Mouse (Mus musculus) lung, adult 2 months (tissue): ENCODE data around the gene Dcn. TPM values are rescaled to one million over a fixed set of nuclear protein-coding genes. Genes with fewer than 3 reads are reported as not detected.

ENCODE experiments used
- DNase-seq: peaks from one replicate; pipeline ENCODE4 v3.0.0; 2022
- H3K4me1 ChIP-seq: fragments of 200-500 bp; 2 replicates; pipeline ENCODE4 v1.6.1; 2011; ENCODE audit warnings: low read length; ENCODE audit not compliant: control insufficient read depth, insufficient read depth
- H3K4me3 ChIP-seq: fragments of 200-500 bp; replicated peaks from 2 replicates; pipeline ENCODE3; 2011; ENCODE audit warnings: low read depth, mild to moderate bottlenecking, control low read depth, low read length; ENCODE audit errors: extremely low read depth
- CTCF ChIP-seq: fragments of 200-500 bp; IDR thresholded peaks from 2 replicates; pipeline ENCODE4 v1.5.1; 2011; ENCODE audit warnings: mild to moderate bottlenecking, low read length, control low read depth; ENCODE audit not compliant: insufficient read depth
- POLR2A ChIP-seq: fragments of 200-500 bp; IDR thresholded peaks from 2 replicates; pipeline ENCODE4 v1.6.1; 2011; ENCODE audit warnings: low read depth, mild to moderate bottlenecking, control low read depth, low read length, borderline replicate concordance; ENCODE audit errors: extremely low read depth
- WGBS: fragments of 180-500 bp; shearing (Covaris S2); methylation state at CpG from one replicate; pipeline ENCODE4 v1.1.7; 2018; 5-methylcytosine and 5-hydroxymethylcytosine counted together
- polyA plus RNA-seq: library from polyadenylated mRNA; depleted of rRNA; stranded (reverse); fragments of >200 nt; gene quantifications from 2 replicates; pipeline ENCODE4 v1.2.3, GENCODE M21; 2012

The Dcn gene
- polyA plus RNA-seq, 1 experiment = 154 TPM

GRCm38 (mm10) chr10:97475460-97475859 lies 3.9 kb upstream of the Dcn start:
- Histone ChIP-seq H3K4me3 (no peak overlapping the region), H3K4me1 (no peaks in the 10 kb centered on the region)
- DNase-seq = no peak
- WGBS = 46% methylated on average over 6 of the region's 6 CpGs
- TF ChIP-seq CTCF (no peak), POLR2A (no peak)

GRCm38 (mm10) chr10:97478259-97478658 lies 1.1 kb upstream of the Dcn start:
- Histone ChIP-seq H3K4me1 (no peaks in the 10 kb centered on the region), H3K4me3 (no peak overlapping the region)
- WGBS = 50% methylated on average over 3 of the region's 3 CpGs
- no peak for TF ChIP-seq CTCF
- no peak for TF ChIP-seq POLR2A
- no peak for DNase-seq

GRCm38 (mm10) chr10:97482150-97482549 lies 2.7 kb downstream of the Dcn start:
- Histone ChIP-seq H3K4me3 (no peak overlapping the region), H3K4me1 (no peaks in the 10 kb centered on the region)
- WGBS = 86% methylated on average over 5 of the region's 5 CpGs
- TF ChIP-seq CTCF (no peak), POLR2A (no peak)
- DNase-seq = no peak

- DNase-seq = no peak
- Histone ChIP-seq H3K4me3 (no peak overlapping the region), H3K4me1 (no peaks in the 10 kb centered on the region)
- TF ChIP-seq POLR2A = no peak
- TF ChIP-seq CTCF = no peak
- WGBS = 48% methylated on average over 2 of the region's 2 CpGs
These were observed 4.6 kb downstream of the Dcn start for GRCm38 (mm10) chr10:97484049-97484448.

- no peak overlapping the region for H3K4me3 ChIP-seq
- no peak for DNase-seq
- H3K4me1 ChIP-seq = no peaks in the 10 kb centered on the region
- 36% methylated on average over 2 of the region's 2 CpGs for WGBS
- TF ChIP-seq POLR2A (no peak), CTCF (no peak)
These were observed 5.7 kb downstream of the Dcn start for GRCm38 (mm10) chr10:97485151-97485550.

- Histone ChIP-seq H3K4me1 (no peaks in the 10 kb centered on the region), H3K4me3 (no peak overlapping the region)
- DNase-seq = no peak
- TF ChIP-seq CTCF (no peak), POLR2A (no peak)
These were observed 6.7 kb downstream of the Dcn start for GRCm38 (mm10) chr10:97486085-97486484.

GRCm38 (mm10) chr10:97487269-97487989 lies 8.0 kb downstream of the Dcn start:
- DNase-seq = no peak
- H3K4me1 ChIP-seq = no peaks in the 10 kb centered on the region
- WGBS = 79% methylated on average over 6 of the region's 6 CpGs
- H3K4me3 ChIP-seq = no peak overlapping the region
- no peak for TF ChIP-seq POLR2A
- TF ChIP-seq CTCF = no peak

- Histone ChIP-seq H3K4me1 (no peaks in the 10 kb centered on the region), H3K4me3 (no peak overlapping the region)
- TF ChIP-seq POLR2A (no peak), CTCF (no peak)
- DNase-seq = no peak
- WGBS = 72% methylated on average over 4 of the region's 4 CpGs
These were observed 13.1 kb downstream of the Dcn start for GRCm38 (mm10) chr10:97492367-97492980.

GRCm38 (mm10) chr10:97497646-97498045 lies 18.2 kb downstream of the Dcn start:
- WGBS = 36% methylated on average over 5 of the region's 5 CpGs
- H3K4me3 ChIP-seq = no peak overlapping the region
- TF ChIP-seq POLR2A (no peak), CTCF (no peak)
- H3K4me1 ChIP-seq = no peaks in the 10 kb centered on the region
- DNase-seq = no peak

- no peak for TF ChIP-seq CTCF
- no peak for TF ChIP-seq POLR2A
- 58% methylated on average over 3 of the region's 3 CpGs for WGBS
- DNase-seq = no peak
- Histone ChIP-seq H3K4me3 (no peak overlapping the region), H3K4me1 (no peaks in the 10 kb centered on the region)
These were observed 44.0 kb downstream of the Dcn start for GRCm38 (mm10) chr10:97523366-97523765.
